Mouse (Mus musculus): ENCODE results near the gene Zscan22. TPM values are rescaled to one million over a fixed set of nuclear protein-coding genes. Genes with fewer than 3 reads are reported as not detected.
"Not testable (repeated sequence)": the region's sequence is repeated elsewhere in the genome, so short reads cannot be mapped to it uniquely, and the experiment has no call there.

Gene Zscan22
- polyA plus RNA-seq, 1 experiment from 2014 or later, result 20.9 TPM

DNA sequence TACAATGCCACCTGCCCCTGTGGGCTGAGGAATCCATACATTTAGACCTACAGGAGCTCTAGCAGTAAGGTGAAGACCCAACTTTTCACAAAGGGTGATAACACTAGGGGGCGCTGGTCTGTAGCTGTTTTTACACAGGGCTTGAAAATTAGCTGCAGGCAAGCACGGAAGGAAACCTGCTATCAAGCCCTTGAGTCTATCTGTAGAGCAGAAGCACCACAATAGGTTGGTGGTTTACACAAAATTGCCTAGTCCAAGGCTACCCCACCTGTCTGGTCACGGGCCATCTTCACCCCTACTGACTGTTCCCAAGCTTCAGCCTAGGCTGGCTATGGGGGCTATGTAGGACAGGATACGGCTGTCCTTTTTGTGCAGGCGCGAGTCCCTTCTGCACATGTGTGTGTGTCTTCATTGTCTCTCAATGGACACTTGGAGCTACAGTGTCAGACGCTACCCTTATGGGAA, 11.9 kb downstream of the Zscan22 start:
- WGBS, result 47% methylated on average over 7 of the region's 7 CpGs
- Histone ChIP-seq H3K4me1 (peaks cover 6% of the 10 kb centered on the region; the same call in 1 of the 2 replicates), H3K36me3 (peaks cover 49% of the 10 kb centered on the region), H3K27ac (peak overlapping the region; percentile 88; the same call in 1 of the 2 replicates), H3K4me3 (peak overlapping the region; percentile 51), H3K27me3 (no peaks in the 10 kb centered on the region), H3K9ac (peak overlapping the region; percentile 66), H3K4me2 (replicated peaks) (peak overlapping the region; percentile 62), H3K9me3 (no peaks in the 10 kb centered on the region)
- ATAC-seq (ENCODE audit: low FRiP score, low read depth), result peak; percentile 17; the same call in 1 of the 2 replicates

DNA sequence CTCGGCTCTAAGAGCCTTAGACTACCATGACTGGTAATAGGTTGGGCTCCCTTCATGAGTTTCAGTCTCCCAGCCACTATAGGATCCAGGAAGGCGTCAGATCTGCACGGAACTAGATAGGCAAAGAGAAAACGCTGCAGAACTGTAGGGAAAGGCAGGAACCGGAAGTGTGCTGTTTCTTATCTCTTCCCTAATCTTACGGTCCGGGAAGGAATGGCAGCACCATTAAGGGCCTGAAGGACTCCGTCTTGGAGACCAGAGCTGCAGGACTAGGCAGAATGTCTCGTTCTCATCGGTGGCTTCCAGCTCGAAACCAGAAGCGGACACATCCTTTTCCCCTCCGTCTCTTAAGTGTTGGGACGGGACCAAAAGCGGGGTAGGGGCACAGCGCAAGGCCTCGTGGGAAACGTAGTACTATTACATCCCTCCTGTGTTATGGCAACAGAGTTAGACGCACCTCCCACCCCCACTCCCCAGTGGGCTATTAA, 12.6 kb downstream of the Zscan22 start:
- 6% methylated on average over 19 of the region's 19 CpGs for WGBS
- peaks cover 43% of the 10 kb centered on the region for H3K36me3 ChIP-seq
- H3K9ac ChIP-seq, result peak overlapping the region; percentile 66
- peaks cover 6% of the 10 kb centered on the region; the same call in 1 of the 2 replicates for H3K4me1 ChIP-seq
- ATAC-seq (ENCODE audit: low FRiP score, low read depth), result peak; percentile 85
- no peaks in the 10 kb centered on the region for H3K9me3 ChIP-seq
- peak overlapping the region; percentile 88 for H3K27ac ChIP-seq
- peak overlapping the region; percentile 51 for H3K4me3 ChIP-seq
- no peaks in the 10 kb centered on the region for H3K27me3 ChIP-seq
- peak overlapping the region; percentile 62 for H3K4me2 ChIP-seq (replicated peaks)

DNA sequence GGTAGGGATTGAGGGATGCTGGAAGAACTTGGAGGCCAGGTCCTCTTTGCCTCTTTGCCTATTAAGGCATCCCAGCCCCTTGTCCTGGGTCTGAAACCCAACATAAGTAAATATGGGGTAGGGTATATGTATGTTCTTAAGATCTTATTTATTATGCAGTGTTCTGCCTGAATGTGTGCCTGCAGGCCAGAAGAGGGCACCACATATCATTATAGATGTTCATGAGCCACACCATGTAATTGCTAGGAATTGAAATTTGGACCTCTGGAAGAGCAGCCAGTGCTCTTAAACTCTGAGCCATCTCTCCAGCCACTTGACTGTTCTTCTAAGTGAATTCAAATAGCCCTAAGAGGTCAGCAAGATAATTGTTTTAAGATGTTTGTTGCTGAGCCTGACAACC, 15.9 kb downstream of the Zscan22 start:
- ATAC-seq (ENCODE audit: low FRiP score, low read depth), result no peak
- no peak overlapping the region for H3K9ac ChIP-seq
- H3K36me3 ChIP-seq, result peaks cover 9% of the 10 kb centered on the region
- no peak overlapping the region for H3K4me3 ChIP-seq
- H3K27me3 ChIP-seq, result no peaks in the 10 kb centered on the region
- H3K4me1 ChIP-seq, result peaks cover 6% of the 10 kb centered on the region; the same call in 1 of the 2 replicates
- H3K4me2 ChIP-seq (replicated peaks), result no peak overlapping the region
- H3K27ac ChIP-seq, result no peak overlapping the region
- H3K9me3 ChIP-seq, result no peaks in the 10 kb centered on the region

DNA sequence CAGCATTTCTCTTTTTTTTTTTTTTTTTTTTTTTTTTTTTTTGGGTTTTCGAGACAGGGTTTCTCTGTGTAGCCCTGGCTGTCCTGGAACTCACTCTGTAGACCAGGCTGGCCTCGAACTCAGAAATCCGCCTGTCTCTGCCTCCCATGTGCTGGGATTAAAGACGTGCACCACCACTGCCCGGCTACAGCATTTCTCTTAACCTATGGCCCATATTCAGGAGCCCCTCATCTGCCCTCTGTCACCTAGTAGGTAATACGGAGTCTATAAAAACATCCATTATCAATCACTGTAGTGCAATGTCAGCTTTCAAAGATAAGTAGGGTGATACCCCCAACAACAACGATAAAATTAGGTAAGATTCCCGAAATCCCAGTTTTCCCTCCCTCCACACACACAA, 22.9 kb downstream of the Zscan22 start:
- not testable (repeated sequence) for ATAC-seq (ENCODE audit: low FRiP score, low read depth); H3K27me3 ChIP-seq; H3K9me3 ChIP-seq; H3K4me3 ChIP-seq; H3K9ac ChIP-seq; H3K27ac ChIP-seq
- H3K4me2 ChIP-seq (replicated peaks), result 0 out of 2 replicates have a peak overlapping the region, but pooled peaks have one; percentile 14
- 87% methylated on average over 7 of the region's 8 CpGs for WGBS
- peaks cover 25% of the 10 kb centered on the region for H3K36me3 ChIP-seq
- H3K4me1 ChIP-seq, result peaks cover 13% of the 10 kb centered on the region

DNA sequence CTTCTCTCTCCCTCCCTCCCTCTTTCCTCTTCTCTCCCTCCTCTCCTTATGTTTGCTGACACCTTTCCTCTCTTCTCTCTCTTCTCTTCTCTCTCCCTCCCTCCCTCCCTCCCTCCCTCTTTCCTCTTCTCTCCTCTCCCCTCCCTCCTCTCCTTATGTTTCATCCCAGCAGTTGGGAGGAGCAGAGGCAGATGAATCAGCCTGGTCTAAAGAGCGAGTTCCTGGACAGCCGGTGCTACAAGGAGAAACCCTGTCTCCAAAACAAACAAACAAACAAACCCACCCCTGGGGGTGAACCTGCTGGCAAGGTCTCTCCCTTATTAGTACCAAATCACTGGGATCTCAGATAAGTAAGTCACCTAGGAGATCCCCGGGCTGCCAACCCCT, 23.7 kb downstream of the Zscan22 start:
- Histone ChIP-seq H3K9ac (peak overlapping the region; percentile 84), H3K36me3 (peaks cover 33% of the 10 kb centered on the region), H3K4me1 (peaks cover 13% of the 10 kb centered on the region), H3K27me3 (peaks cover 17% of the 10 kb centered on the region), H3K4me2 (replicated peaks) (peak overlapping the region; percentile 84), H3K4me3 (peak overlapping the region; percentile 96), H3K9me3 (no peaks in the 10 kb centered on the region), H3K27ac (peak overlapping the region; percentile 95)
- ATAC-seq (ENCODE audit: low FRiP score, low read depth), result peak; percentile 0; the same call in 1 of the 2 replicates
- whole genome bisulfite sequencing, result 0% methylated on average over 3 of the region's 3 CpGs

DNA sequence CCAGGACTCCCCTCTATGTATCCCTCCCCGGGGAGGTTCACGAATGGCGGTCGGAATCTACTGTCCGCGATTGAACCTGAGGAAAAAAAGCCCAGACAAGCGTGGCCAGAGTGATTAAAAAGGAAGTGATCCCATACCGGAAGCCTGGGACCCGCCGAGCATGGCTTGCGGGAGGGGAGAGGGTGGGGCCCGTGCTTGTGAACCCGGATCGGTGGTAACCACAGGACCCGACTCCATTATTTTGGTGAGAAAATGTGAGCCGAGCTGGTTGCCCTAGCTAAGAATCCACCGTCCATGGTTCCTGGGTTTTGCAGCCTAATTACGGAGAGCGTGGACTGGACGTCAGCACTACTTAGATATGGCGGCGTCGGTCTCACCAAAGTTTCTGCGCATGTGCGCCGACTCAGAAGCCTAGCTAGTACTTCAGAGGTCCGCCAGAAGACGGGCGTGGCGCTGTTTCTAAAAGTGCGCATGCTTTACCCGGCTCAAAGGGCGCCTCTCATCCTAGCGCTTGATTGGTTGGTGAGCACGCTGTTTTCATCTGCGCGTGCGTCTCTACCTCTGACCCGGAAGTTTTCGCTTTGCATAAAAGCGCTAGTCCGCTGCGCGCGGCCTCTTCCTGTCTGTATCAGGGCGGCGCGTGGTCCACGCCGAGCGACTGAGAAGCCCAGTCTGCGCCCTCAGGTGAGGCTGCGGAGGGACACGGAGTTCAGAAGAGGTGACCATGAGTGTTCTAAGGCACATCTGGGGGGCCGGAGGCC, 24.3 kb downstream of the Zscan22 start, which contains the start of gene Rps5:
TSS of gene Rps5 (plus strand) at position 586 of the 761 bp plus-strand sequence.
- Histone ChIP-seq H3K4me2 (replicated peaks) (peak within 1 kb of the TSS; percentile 98), H3K4me3 (peak within 1 kb of the TSS; percentile 96), H3K27ac (peak within 1 kb of the TSS; percentile 95), H3K27me3 (peaks cover 23% of the 10 kb centered on the region), H3K9me3 (no peaks in the 10 kb centered on the region), H3K36me3 (peaks cover 39% of the 10 kb centered on the region), H3K4me1 (peaks cover 13% of the 10 kb centered on the region), H3K9ac (peak within 1 kb of the TSS; percentile 94)
- peak; percentile 98 for ATAC-seq (ENCODE audit: low FRiP score, low read depth)
- WGBS, result under 1% methylated on average over 55 of the region's 55 CpGs

DNA sequence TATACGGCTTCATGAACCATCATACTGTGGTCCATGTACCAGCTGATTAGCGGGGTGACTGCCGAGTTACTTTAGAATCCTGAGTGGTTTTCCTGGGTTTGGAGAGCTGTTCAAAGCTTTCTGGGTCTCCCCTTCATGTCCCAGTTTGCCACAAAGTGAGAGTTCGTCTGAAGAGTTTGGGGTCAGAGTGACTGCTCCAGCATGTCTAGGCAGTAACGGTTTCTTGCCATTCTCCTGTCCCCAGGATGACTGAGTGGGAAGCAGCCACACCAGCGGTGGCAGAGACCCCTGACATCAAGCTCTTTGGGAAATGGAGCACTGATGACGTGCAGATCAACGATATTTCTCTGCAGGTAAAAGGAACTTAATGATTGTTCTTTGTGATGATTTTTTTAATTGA, 25.1 kb downstream of the Zscan22 start:
- Histone ChIP-seq H3K4me3 (peak overlapping the region; percentile 96), H3K9me3 (no peaks in the 10 kb centered on the region), H3K4me2 (replicated peaks) (peak overlapping the region; percentile 98), H3K27me3 (peaks cover 31% of the 10 kb centered on the region), H3K9ac (peak overlapping the region; percentile 94), H3K36me3 (peaks cover 44% of the 10 kb centered on the region), H3K27ac (peak overlapping the region; percentile 44; the same call in 1 of the 2 replicates), H3K4me1 (peaks cover 16% of the 10 kb centered on the region)
- 2% methylated on average over 8 of the region's 8 CpGs for WGBS
- no peak for ATAC-seq (ENCODE audit: low FRiP score, low read depth)

DNA sequence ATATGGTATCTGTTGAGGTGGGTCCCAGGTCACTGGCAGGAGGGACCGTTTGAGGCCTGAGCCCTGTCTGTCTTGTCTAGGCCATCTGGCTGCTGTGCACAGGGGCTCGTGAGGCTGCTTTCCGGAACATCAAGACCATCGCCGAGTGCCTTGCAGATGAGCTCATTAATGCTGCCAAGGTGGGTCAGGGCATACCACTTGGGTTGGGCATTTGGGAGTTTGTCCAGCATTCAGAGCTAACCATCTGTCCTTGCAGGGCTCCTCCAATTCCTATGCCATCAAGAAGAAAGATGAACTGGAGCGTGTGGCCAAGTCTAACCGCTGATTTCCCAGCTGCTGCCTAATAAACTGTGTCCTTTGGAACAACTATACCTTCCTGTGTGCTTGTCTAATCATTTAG, 28.7 kb downstream of the Zscan22 start:
- peaks cover 44% of the 10 kb centered on the region for H3K36me3 ChIP-seq

DNA sequence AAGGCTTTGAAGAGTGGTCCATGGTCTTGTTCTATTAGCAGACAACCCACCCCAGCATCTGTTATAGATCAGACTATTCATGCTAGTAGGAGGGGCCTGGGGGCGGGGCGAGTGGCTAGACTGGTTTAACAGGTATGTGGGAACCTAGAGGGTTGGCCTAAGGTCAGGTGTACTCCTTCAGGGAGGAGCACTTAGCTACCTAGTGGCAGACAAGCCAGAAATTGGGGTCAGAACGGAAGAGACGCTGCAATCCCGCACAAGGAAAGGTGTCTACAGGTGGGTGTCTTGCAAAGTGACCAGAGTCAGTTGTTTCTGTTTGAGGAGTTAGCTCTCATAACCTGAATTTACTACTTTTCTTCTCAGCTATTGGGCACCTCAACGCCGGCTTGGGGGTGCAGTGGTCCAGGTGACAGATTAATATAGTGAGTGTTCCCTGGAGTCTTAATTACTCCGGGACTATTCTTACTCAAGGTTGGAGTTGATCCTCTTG, 29.6 kb downstream of the Zscan22 start, which contains the start of gene Rnf225:
TSS of gene Rnf225 (plus strand) at position 226 of the 490 bp plus-strand sequence.
- Histone ChIP-seq H3K27me3 (peaks cover 52% of the 10 kb centered on the region), H3K4me3 (peak within 1 kb of the TSS; percentile 41), H3K9me3 (no peaks in the 10 kb centered on the region), H3K4me2 (replicated peaks) (peak within 1 kb of the TSS; percentile 64), H3K36me3 (peaks cover 44% of the 10 kb centered on the region), H3K4me1 (peaks cover 24% of the 10 kb centered on the region), H3K9ac (peak within 1 kb of the TSS; percentile 65), H3K27ac (no peak within 1 kb of the TSS)
- WGBS, result 15% methylated on average over 8 of the region's 8 CpGs
- ATAC-seq (ENCODE audit: low FRiP score, low read depth), result peak; percentile 29; the same call in 1 of the 2 replicates

More for the DNA sequence above, 28.7 kb downstream of the Zscan22 start:
- no peak overlapping the region for H3K4me3 ChIP-seq
- no peaks in the 10 kb centered on the region for H3K9me3 ChIP-seq
- peaks cover 24% of the 10 kb centered on the region for H3K4me1 ChIP-seq
- no peak for ATAC-seq (ENCODE audit: low FRiP score, low read depth)
- H3K9ac ChIP-seq, result no peak overlapping the region
- no peak overlapping the region for H3K4me2 ChIP-seq (replicated peaks)
- H3K27ac ChIP-seq, result no peak overlapping the region
- WGBS, result 81% methylated on average over 7 of the region's 7 CpGs
- peaks cover 52% of the 10 kb centered on the region for H3K27me3 ChIP-seq

DNA sequence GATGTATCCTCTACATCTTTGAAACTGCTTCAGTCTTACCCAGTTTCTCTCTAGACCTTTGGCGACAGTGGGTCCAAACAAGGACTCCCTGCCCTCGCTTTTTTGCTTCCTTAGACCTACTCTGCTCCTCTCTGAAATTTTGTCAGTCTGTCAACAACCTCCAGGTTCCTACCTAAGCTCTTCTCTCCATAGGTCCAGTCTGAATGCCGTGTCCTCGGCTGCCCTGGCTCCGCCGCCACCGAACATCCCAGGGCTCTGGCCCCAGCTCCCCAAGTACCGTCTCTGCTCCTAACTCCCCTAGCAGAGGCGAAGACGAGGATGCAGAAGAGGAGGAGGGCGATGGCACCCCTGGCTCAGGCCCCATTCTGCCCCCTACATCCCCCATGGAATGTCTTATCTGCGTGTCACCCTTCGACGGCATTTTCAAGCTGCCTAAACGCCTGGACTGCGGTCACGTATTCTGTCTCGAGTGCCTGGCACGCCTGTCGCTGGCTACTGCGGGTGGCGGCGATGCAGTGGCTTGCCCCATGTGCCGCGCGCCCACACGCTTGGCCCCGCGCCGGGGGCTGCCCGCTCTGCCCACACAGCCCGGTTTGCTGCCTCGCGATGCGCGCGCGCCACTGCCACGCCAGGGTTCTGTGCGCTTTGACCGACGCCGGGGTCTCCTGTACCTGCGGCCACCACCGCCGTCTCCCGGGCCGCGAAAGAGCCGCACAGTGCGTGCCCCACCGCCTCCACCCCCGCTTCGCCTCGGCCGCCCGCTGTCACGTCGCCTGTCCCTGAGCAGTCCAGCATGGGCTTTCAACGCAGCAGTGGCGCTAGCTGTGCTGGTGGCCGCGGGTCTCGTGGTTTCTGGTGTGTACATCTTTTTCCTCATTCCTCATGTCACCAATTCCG, 30.3 kb downstream of the Zscan22 start:
- Histone ChIP-seq H3K27ac (no peak overlapping the region), H3K4me3 (peak overlapping the region; percentile 41), H3K27me3 (peaks cover 52% of the 10 kb centered on the region), H3K9me3 (no peaks in the 10 kb centered on the region), H3K36me3 (peaks cover 44% of the 10 kb centered on the region), H3K4me1 (peaks cover 21% of the 10 kb centered on the region), H3K4me2 (replicated peaks) (peak overlapping the region; percentile 64), H3K9ac (peak overlapping the region; percentile 65)
- 2% methylated on average over 64 of the region's 65 CpGs for WGBS
- peak; percentile 31; the same call in 1 of the 2 replicates for ATAC-seq (ENCODE audit: low FRiP score, low read depth)

DNA sequence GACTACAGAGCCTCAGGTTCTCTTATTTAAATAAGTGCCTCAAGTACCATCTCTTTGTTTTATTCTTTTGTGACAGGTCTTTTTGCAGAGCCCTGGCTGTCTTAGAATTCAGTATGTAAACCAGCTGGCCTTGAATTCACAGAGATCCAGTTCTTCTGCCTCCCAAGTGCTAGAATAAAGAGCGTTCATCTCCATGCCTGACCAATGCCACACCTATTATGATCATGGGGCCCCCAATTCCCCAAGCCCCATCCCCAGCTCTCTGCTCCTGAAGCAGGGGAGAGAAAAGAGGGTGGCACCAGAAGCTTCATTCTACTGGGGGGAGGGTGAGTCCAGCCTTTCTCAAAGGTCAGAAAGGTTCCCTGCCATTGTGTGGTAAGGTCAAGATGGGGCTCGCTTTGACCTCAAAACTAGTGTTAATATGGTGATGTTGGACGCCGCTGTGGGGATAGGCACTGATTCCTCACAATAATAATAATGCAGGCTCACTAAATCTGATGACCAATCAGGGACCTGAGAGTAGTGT, 36.1 kb downstream of the Zscan22 start:
- no peaks in the 10 kb centered on the region for H3K36me3 ChIP-seq
- H3K4me1 ChIP-seq, result no peaks in the 10 kb centered on the region
- H3K4me3 ChIP-seq, result no peak overlapping the region
- H3K27ac ChIP-seq, result no peak overlapping the region
- H3K4me2 ChIP-seq (replicated peaks), result no peak overlapping the region
- H3K9me3 ChIP-seq, result no peaks in the 10 kb centered on the region
- 76% methylated on average over 4 of the region's 4 CpGs for WGBS
- H3K27me3 ChIP-seq, result peaks cover 11% of the 10 kb centered on the region
- no peak overlapping the region for H3K9ac ChIP-seq
- ATAC-seq (ENCODE audit: low FRiP score, low read depth), result no peak

Data from limb, embryonic 13.5 days (tissue).